In the genomic region with DNA sequence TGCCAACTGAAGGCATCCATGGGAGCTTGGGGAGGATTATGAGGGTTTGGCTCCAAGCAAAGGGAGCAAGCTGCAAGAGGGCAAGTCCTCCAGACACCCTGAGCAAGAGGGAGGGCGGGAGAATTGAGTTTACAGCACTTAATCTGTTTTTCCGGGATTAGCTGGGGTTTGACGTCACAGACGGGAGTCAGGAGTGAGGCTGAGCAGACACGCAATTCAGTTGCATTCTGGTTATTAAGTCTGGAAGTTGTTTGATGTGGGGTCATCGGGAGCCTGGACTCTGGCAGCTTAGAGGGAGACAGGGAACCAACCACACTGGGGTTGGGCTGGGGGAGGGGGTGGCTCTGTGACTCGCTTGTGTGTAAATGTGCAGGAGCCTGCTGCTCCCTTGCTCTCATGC, we compare ENCODE assay signal across 14 mouse cellular contexts. TPM values are rescaled to one million over a fixed set of nuclear protein-coding genes. Genes with fewer than 3 reads are reported as not detected.
A peak's percentile ranks its signal among the peaks of the same experiment; 100 is the strongest.
DNase-seq lines count a peak whose midpoint lies in the region; ATAC-seq lines count a peak whose summit lies in the region.
"Had no signal": no experiment of that assay in that cellular context is flagged by ENCODE, and none has a peak within 500 bp of the region (broad histone marks: within the 10 kb centered on the region; RNA-seq: fewer than 3 reads in every experiment).

No protein-coding gene starts in this region.

- H3K4me2 ChIP-seq in heart, embryonic 16.5 days (ENCODE audit: low read depth, low read length), result no peak overlapping the region
- H3K4me2 ChIP-seq: hindbrain, embryonic 14.5 days had no signal

- H3K27me3 ChIP-seq in heart, embryonic 16.5 days (ENCODE audit: control insufficient read depth, insufficient read depth, low read length), result no peaks in the 10 kb centered on the region
- no peaks in the 10 kb centered on the region for H3K27me3 ChIP-seq in limb, embryonic 10.5 days (ENCODE audit: low read depth, poor library complexity, severe bottlenecking)

- H3K9me3 ChIP-seq in heart, embryonic 16.5 days (replicated peaks; ENCODE audit: control insufficient read depth, low read length), result no peaks in the 10 kb centered on the region
- H3K9me3 ChIP-seq in limb, embryonic 10.5 days (replicated peaks), result no peaks in the 10 kb centered on the region

- no peaks in the 10 kb centered on the region for H3K36me3 ChIP-seq in heart, embryonic 16.5 days (ENCODE audit: control insufficient read depth, insufficient read depth)
- H3K36me3 ChIP-seq in limb, embryonic 10.5 days, result no peaks in the 10 kb centered on the region

- intact Hi-C loops in heart, postnatal 14 days (cut with DNase I), result no loop called here
- intact Hi-C loops in left cerebral cortex, postnatal 4 days (cut with DNase I), result no loop called here

- H3K9ac ChIP-seq in heart, embryonic 16.5 days (ENCODE audit: low read length), result 0 out of 2 replicates have a peak overlapping the region, but pooled peaks have one; percentile 3
- H3K9ac ChIP-seq: hindbrain, embryonic 14.5 days; liver, embryonic 14.5 days had no signal

- no peak for DNase-seq in heart, postnatal 14 days
- DNase-seq in MN1 (ENCODE audit: low spot score), result peak; percentile 73
- peak; percentile 34 for DNase-seq in NIH3T3 (ENCODE audit: low read depth)
- DNase-seq in limb, embryonic 10.5 days (ENCODE audit: low spot score), result peak; percentile 44
- DNase-seq in left cerebral cortex, postnatal 4 days, result no peak
- DNase-seq: cerebellum, adult 11-12 months; kidney, adult 8-10 months; thymus, postnatal 36 days had no signal

- 44% methylated on average over 7 of the region's 7 CpGs for WGBS in heart, embryonic 16.5 days
- WGBS in limb, embryonic 10.5 days, result 18% methylated on average over 7 of the region's 7 CpGs

- peaks cover 47% of the 10 kb centered on the region for H3K4me1 ChIP-seq in heart, embryonic 16.5 days (ENCODE audit: control insufficient read depth, insufficient read depth, low read length)
- peaks cover 46% of the 10 kb centered on the region for H3K4me1 ChIP-seq in limb, embryonic 10.5 days

- H3K27ac ChIP-seq in heart, embryonic 16.5 days (ENCODE audit: low read length), result no peak overlapping the region
- H3K27ac ChIP-seq in limb, embryonic 10.5 days, result peak overlapping the region; percentile 50
- H3K27ac ChIP-seq: hindbrain, embryonic 14.5 days; liver, embryonic 14.5 days; macrophage had no signal

- H3K4me3 ChIP-seq in heart, embryonic 16.5 days (ENCODE audit: low read length), result no peak overlapping the region
- no peak overlapping the region for H3K4me3 ChIP-seq in limb, embryonic 10.5 days

- no peak for ATAC-seq in heart, embryonic 16.5 days (replicated peaks; ENCODE audit: extremely low read depth, insufficient read depth, low FRiP score)
- ATAC-seq in megakaryocyte progenitor cell, adult 5-6 weeks (replicated peaks; ENCODE audit: poor library complexity), result no peak
- no peak for ATAC-seq in monocyte, adult 5-6 weeks (replicated peaks; ENCODE audit: insufficient number of reproducible peaks, low FRiP score, low TSS enrichment, poor library complexity, severe bottlenecking)

RNA-seq across cellular contexts. Expression of gene Arl6ip4, which starts 43.6 kb away (rescaled TPM):
- polyA plus RNA-seq in heart, embryonic 16.5 days (2015; fragmentation: Nextera tagmentation; extraction: Ambion mirVana), result 72.6 and 78.1 TPM in 2 replicates
- total RNA-seq in heart, postnatal 14 days (2021), result 10 to 100 TPM; 42.1 to 49.0 TPM
- polyA plus RNA-seq in limb, embryonic 10.5 days (2016; fragmentation: Nextera tagmentation; extraction: Ambion mirVana), result 139 and 150 TPM in 2 replicates
- 70.6 and 80.7 TPM in 2 replicates for total RNA-seq in megakaryocyte progenitor cell, adult 5-6 weeks (2015)
- 114 and 139 TPM in 2 replicates for total RNA-seq in megakaryocyte progenitor cell, adult 5-6 weeks (2017)
- 53.4 to 79.6 TPM (median 61.8 TPM) in 3 replicates for total RNA-seq in monocyte, adult 5-6 weeks (2017)
- total RNA-seq in left cerebral cortex, postnatal 4 days (2021), result 10 to 100 TPM; 58.1 to 59.9 TPM

RNA-seq across cellular contexts. Expression of gene Ogfod2, which starts 47.4 kb away (rescaled TPM):
- 21.3 and 24.2 TPM in 2 replicates for polyA plus RNA-seq in heart, embryonic 16.5 days (2015; fragmentation: Nextera tagmentation; extraction: Ambion mirVana)
- 10 to 100 TPM; 13.0 to 13.3 TPM for total RNA-seq in heart, postnatal 14 days (2021)
- 13.2 and 16.2 TPM in 2 replicates for polyA plus RNA-seq in limb, embryonic 10.5 days (2016; fragmentation: Nextera tagmentation; extraction: Ambion mirVana)
- total RNA-seq in megakaryocyte progenitor cell, adult 5-6 weeks (2015), result 2.9 and 3.7 TPM in 2 replicates
- total RNA-seq in megakaryocyte progenitor cell, adult 5-6 weeks (2017), result 11.9 and 13.3 TPM in 2 replicates
- total RNA-seq in monocyte, adult 5-6 weeks (2017), result 10.7 to 21.5 TPM (median 14.4 TPM) in 3 replicates
- 10 to 100 TPM; 32.5 to 34.1 TPM for total RNA-seq in left cerebral cortex, postnatal 4 days (2021)

Comparison
In these comparisons a context has a peak if more than half of its experiments do, and no peak if none do; other contexts are left out.
1. DNase-seq: peak in MN1 (single experiment), NIH3T3 (single experiment) and limb, embryonic 10.5 days (single experiment); none in heart, postnatal 14 days (0 of 2) and left cerebral cortex, postnatal 4 days (single experiment).